Mouse (Mus musculus): Measurements from ENCODE around the gene Neurl4. TPM values are rescaled to one million over a fixed set of nuclear protein-coding genes. Genes with fewer than 3 reads are reported as not detected.
A peak's percentile ranks its signal among the peaks of the same experiment; 100 is the strongest.

Neurl4 gene
- polyA plus RNA-seq, 1 experiment from 2014 or later: 17.8 TPM

DNA sequence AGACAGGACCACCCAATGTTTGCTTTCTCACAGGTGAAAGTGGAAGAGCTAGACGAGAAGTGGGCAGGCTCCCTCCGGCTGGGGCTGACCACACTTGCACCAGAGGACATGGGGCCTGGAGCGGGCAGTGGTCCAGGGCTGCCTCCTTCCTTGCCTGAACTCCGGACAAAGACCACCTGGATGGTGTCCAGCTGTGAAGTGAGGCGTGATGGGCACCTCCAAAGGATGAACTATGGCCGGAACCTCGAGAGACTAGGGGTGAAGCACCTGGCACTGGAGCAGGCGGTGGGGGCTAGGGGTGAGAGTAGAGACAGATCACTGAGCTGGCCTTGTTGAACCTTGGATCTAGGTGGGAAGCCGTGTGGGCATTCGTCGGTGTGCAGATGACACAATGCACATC is 7.8 kb downstream of the Neurl4 start:
- Histone ChIP-seq H3K9ac (ENCODE audit: low read depth, low read length) (no peak overlapping the region), H3K9me3 (ENCODE audit: control insufficient read depth, low read length) (no peaks in the 10 kb centered on the region), H3K4me2 (ENCODE audit: low read length) (no peak overlapping the region), H3K27ac (ENCODE audit: low read depth, low read length) (no peak overlapping the region), H3K4me1 (ENCODE audit: control insufficient read depth, insufficient read depth, low read depth, low read length) (peaks cover 5% of the 10 kb centered on the region), H3K27me3 (replicated peaks; ENCODE audit: control insufficient read depth, insufficient read depth, low read length) (no peaks in the 10 kb centered on the region), H3K4me3 (ENCODE audit: low read length) (no peak overlapping the region), H3K36me3 (ENCODE audit: control insufficient read depth, insufficient read depth, low read length) (peaks cover 79% of the 10 kb centered on the region)
- 95% methylated on average over 11 of the region's 11 CpGs for WGBS
- ATAC-seq: no peak

DNA sequence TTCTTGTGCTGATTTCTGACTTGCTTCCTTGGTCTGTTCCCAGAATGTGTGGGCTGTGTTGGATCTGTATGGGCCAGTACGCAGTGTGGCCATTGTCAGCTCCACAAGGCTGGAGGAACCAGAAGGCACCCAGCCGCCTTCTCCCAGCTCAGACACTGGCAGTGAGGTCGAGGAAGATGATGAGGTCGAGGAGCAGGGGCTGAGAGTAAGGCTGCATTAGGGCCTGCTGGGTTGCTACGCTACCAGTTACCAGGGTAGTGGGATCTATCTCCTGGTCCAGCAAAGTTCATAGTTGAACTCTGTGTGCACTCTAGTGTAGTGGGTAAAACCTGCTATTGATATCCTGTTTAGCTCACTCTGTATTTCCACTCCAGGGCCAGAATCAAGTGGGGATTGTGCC is 8.3 kb downstream of the Neurl4 start:
- 90% methylated on average over 5 of the region's 5 CpGs for WGBS
- Histone ChIP-seq H3K4me2 (ENCODE audit: low read length) (no peak overlapping the region), H3K4me1 (ENCODE audit: control insufficient read depth, insufficient read depth, low read depth, low read length) (peaks cover 5% of the 10 kb centered on the region), H3K9ac (ENCODE audit: low read depth, low read length) (no peak overlapping the region), H3K36me3 (ENCODE audit: control insufficient read depth, insufficient read depth, low read length) (peaks cover 75% of the 10 kb centered on the region), H3K27me3 (replicated peaks; ENCODE audit: control insufficient read depth, insufficient read depth, low read length) (no peaks in the 10 kb centered on the region), H3K27ac (ENCODE audit: low read depth, low read length) (no peak overlapping the region), H3K4me3 (ENCODE audit: low read length) (no peak overlapping the region), H3K9me3 (ENCODE audit: control insufficient read depth, low read length) (no peaks in the 10 kb centered on the region)
- ATAC-seq: no peak

DNA sequence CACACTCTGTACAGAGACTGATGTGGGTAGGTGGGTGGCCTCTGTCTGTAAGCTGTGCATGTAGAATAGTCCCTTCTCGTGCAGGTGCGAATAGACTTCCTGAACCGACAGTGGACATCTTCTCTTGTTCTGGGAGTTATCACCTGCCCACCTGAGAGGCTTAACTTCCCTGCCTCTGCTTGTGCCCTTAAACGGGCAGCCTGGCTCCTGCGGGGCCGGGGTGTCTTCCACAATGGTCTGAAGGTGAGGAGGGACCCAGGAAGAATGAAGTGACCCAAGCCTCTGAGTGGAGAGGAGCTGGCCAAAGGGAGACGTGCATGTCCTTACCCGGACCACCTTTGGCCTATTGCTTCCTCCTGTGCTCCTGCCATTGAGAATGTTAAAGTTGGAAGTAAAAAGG is 9.3 kb downstream of the Neurl4 start:
- Histone ChIP-seq H3K36me3 (ENCODE audit: control insufficient read depth, insufficient read depth, low read length) (peaks cover 69% of the 10 kb centered on the region), H3K4me2 (ENCODE audit: low read length) (no peak overlapping the region), H3K9me3 (ENCODE audit: control insufficient read depth, low read length) (no peaks in the 10 kb centered on the region), H3K9ac (ENCODE audit: low read depth, low read length) (no peak overlapping the region), H3K4me1 (ENCODE audit: control insufficient read depth, insufficient read depth, low read depth, low read length) (peaks cover 15% of the 10 kb centered on the region), H3K27ac (ENCODE audit: low read depth, low read length) (no peak overlapping the region), H3K4me3 (ENCODE audit: low read length) (no peak overlapping the region), H3K27me3 (replicated peaks; ENCODE audit: control insufficient read depth, insufficient read depth, low read length) (no peaks in the 10 kb centered on the region)
- no peak for ATAC-seq
- 94% methylated on average over 8 of the region's 8 CpGs for WGBS

DNA sequence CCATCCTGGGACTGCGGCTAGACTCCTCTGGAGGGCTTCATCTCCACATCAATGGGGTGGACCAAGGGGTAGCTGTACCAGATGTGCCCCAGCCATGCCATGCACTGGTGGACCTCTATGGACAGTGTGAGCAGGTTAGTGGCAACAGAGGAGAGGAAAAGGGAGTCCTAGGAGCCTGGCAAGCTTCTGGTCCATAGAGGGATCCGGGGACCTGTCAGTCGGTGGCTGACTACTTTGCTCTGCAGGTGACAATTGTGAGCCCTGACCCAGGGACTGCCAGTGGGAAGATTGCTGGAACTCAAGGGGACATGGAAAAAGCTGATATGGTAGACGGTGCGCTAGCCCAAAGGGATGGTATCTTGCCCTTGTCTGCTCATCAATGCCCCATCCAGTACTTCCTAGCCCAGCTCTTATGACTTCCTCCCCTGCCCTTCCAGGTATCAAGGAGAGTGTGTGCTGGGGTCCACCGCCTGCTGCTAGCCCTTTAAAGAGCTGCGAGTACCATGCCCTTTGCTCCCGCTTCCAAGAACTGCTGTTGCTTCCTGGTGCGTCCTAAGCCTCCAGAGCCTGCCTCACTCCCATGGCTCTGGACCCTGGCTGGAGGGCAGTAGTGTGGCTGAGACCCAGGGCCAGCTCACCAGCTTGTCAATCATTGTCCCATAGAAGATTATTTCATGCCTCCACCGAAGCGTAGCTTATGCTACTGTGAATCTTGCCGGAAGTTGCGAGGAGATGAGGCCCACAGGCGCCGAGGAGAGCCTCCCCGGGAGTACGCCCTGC is 10.1 kb downstream of the Neurl4 start:
- H3K36me3 ChIP-seq (ENCODE audit: control insufficient read depth, insufficient read depth, low read length): peaks cover 72% of the 10 kb centered on the region
- ATAC-seq: no peak
- no peak overlapping the region for H3K9ac ChIP-seq (ENCODE audit: low read depth, low read length)
- WGBS: 94% methylated on average over 17 of the region's 17 CpGs
- H3K4me3 ChIP-seq (ENCODE audit: low read length): no peak overlapping the region
- no peak overlapping the region for H3K27ac ChIP-seq (ENCODE audit: low read depth, low read length)
- H3K4me2 ChIP-seq (ENCODE audit: low read length): no peak overlapping the region
- H3K27me3 ChIP-seq (replicated peaks; ENCODE audit: control insufficient read depth, insufficient read depth, low read length): no peaks in the 10 kb centered on the region
- no peaks in the 10 kb centered on the region for H3K9me3 ChIP-seq (ENCODE audit: control insufficient read depth, low read length)
- H3K4me1 ChIP-seq (ENCODE audit: control insufficient read depth, insufficient read depth, low read depth, low read length): peaks cover 23% of the 10 kb centered on the region

DNA sequence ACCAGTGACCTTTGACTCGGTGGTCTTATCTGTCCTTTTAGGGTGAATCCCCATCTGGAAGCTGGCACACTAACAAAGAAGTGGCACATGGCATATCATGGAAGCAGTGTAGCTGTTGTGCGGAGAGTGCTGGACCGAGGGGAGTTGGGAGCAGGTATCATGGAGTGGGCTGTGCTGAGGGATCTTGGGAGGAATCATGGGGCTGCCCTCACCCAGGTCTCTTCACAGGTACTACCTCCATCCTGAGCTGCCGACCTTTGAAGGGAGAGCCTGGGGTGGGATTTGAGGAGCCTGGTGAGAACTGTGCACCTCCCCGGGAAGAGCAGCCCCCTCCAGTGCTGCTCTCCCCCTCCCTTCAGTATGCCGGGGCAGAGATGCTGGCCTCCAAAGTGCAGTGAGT is 10.8 kb downstream of the Neurl4 start:
- Histone ChIP-seq H3K27me3 (replicated peaks; ENCODE audit: control insufficient read depth, insufficient read depth, low read length) (no peaks in the 10 kb centered on the region), H3K9ac (ENCODE audit: low read depth, low read length) (no peak overlapping the region), H3K4me2 (ENCODE audit: low read length) (no peak overlapping the region), H3K36me3 (ENCODE audit: control insufficient read depth, insufficient read depth, low read length) (peaks cover 70% of the 10 kb centered on the region), H3K4me1 (ENCODE audit: control insufficient read depth, insufficient read depth, low read depth, low read length) (peaks cover 23% of the 10 kb centered on the region), H3K9me3 (ENCODE audit: control insufficient read depth, low read length) (no peaks in the 10 kb centered on the region), H3K4me3 (ENCODE audit: low read length) (no peak overlapping the region), H3K27ac (ENCODE audit: low read depth, low read length) (no peak overlapping the region)
- ATAC-seq: no peak
- WGBS: 92% methylated on average over 5 of the region's 6 CpGs

DNA sequence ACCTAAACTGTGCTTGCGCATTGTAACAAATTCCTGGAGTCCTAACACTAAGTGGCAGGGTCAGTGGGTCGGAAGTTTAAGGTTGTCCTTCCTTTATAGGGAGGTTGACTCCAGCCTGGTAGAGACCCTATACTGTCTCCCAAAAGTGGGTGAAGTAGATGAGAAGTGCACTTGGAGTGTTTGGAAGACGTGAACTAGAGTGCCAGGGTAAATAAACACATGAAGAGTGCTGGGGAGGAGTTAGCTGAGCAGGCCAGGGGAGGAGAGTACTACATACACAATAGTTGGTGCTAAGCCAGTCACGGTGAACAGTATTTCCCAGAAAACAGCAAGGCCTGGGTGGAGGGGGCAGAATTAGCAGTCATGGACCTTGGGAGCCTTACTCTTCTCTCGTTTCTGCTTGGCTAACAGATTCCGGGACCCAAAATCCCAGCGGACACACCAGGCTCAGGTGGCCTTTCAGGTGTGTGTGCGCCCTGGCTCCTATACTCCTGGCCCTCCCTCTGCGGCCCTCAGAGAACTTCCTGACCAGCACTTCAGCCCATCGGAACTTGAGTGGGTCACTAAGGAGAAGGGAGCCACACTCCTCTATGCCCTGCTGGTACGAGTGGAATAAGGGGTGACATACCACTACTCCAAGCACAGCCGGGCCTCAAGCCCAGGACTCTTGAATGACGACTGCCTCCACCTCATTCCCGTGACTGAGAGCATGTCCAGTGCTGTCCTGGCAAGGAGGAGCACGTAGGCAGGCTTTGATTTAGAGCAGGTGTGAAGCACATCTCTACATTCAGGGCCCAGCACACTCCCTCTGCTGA is 12.1 kb downstream of the Neurl4 start:
- no peak; the same call in 1 of the 2 replicates for ATAC-seq
- WGBS: 78% methylated on average over 15 of the region's 15 CpGs
- Histone ChIP-seq H3K27me3 (replicated peaks; ENCODE audit: control insufficient read depth, insufficient read depth, low read length) (no peaks in the 10 kb centered on the region), H3K27ac (ENCODE audit: low read depth, low read length) (no peak overlapping the region), H3K4me3 (ENCODE audit: low read length) (peak overlapping the region; percentile 86), H3K9ac (ENCODE audit: low read depth, low read length) (no peak overlapping the region), H3K4me1 (ENCODE audit: control insufficient read depth, insufficient read depth, low read depth, low read length) (peaks cover 23% of the 10 kb centered on the region), H3K36me3 (ENCODE audit: control insufficient read depth, insufficient read depth, low read length) (peaks cover 69% of the 10 kb centered on the region), H3K4me2 (ENCODE audit: low read length) (peak overlapping the region; percentile 99), H3K9me3 (ENCODE audit: control insufficient read depth, low read length) (no peaks in the 10 kb centered on the region)

DNA sequence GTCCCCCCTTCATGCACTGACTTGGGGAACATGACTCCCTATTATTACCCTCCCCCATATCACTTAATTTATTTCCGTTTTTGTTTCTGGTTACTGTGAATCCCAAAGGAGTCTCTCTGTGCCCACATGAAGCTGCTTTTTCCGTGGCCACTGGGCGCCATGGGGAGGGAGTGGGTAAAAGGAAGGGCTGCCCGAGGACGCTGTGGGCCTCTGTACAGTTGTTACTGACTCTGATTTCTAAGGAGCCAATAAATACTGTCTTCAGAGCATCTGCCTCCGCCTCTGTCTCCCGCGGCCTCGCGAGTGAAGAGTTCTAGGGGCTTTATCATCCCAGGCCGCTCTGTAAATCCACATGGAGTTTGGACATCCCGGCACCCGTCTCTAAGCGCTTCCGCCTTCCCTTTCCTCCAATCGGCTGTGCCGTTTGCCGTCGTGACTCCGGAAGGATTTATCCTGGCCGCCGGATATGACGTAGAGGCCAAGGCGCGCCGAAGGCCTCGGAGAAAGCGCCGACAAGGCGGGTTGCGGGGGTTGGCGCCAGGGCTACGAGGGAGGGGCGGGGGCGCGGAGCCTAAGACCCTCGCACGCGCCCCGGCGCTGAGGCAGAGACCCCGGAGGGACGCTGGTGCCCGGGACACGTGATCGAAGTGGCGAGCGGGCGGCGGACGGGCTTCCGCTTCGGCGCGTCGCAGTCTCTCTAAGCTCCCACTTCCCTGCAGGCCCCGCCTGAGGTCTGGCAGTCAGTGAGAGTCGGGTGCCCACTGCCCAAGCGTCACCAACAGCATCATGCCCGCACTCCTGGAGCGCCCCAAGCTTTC is 12.9 kb downstream of the Neurl4 start, which contains the start of gene Gps2:
Gene Gps2, plus strand, starts transcription at position 335 of the 818 bp plus-strand sequence.
- Histone ChIP-seq H3K9ac (ENCODE audit: low read depth, low read length) (peak within 1 kb of the TSS; percentile 89), H3K4me3 (ENCODE audit: low read length) (peak within 1 kb of the TSS; percentile 86), H3K9me3 (ENCODE audit: control insufficient read depth, low read length) (no peaks in the 10 kb centered on the region), H3K27ac (ENCODE audit: low read depth, low read length) (peak within 1 kb of the TSS; percentile 88), H3K4me1 (ENCODE audit: control insufficient read depth, insufficient read depth, low read depth, low read length) (peaks cover 23% of the 10 kb centered on the region), H3K36me3 (ENCODE audit: control insufficient read depth, insufficient read depth, low read length) (peaks cover 69% of the 10 kb centered on the region), H3K27me3 (replicated peaks; ENCODE audit: control insufficient read depth, insufficient read depth, low read length) (no peaks in the 10 kb centered on the region), H3K4me2 (ENCODE audit: low read length) (peak within 1 kb of the TSS; percentile 99)
- 2% methylated on average over 60 of the region's 61 CpGs for WGBS
- ATAC-seq: peak; percentile 92

DNA sequence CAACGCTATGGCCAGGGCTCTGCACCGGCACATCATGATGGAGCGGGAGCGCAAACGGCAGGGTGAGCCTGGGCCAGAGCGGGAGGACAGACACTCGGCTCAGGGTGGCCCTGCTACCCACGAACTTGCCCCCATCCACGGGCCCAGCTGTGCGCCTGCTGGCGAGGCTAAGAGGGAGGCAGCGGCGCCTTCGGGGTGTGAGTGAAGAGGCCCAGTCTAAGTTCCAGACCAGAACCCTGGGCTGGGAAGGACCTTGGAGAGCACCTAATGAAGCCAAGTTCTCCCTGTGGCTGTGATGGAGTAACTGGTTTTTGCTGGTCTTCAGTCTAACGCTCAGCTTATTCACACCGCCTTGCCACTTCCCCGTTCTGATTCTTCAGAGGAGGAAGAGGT is 13.5 kb downstream of the Neurl4 start:
- Histone ChIP-seq H3K27me3 (replicated peaks; ENCODE audit: control insufficient read depth, insufficient read depth, low read length) (no peaks in the 10 kb centered on the region), H3K4me2 (ENCODE audit: low read length) (peak overlapping the region; percentile 99), H3K9ac (ENCODE audit: low read depth, low read length) (peak overlapping the region; percentile 89), H3K9me3 (ENCODE audit: control insufficient read depth, low read length) (no peaks in the 10 kb centered on the region), H3K4me3 (ENCODE audit: low read length) (peak overlapping the region; percentile 86), H3K4me1 (ENCODE audit: control insufficient read depth, insufficient read depth, low read depth, low read length) (peaks cover 28% of the 10 kb centered on the region), H3K36me3 (ENCODE audit: control insufficient read depth, insufficient read depth, low read length) (peaks cover 63% of the 10 kb centered on the region), H3K27ac (ENCODE audit: low read depth, low read length) (peak overlapping the region; percentile 88)
- no peak for ATAC-seq
- 2% methylated on average over 16 of the region's 17 CpGs for WGBS
